Mouse (Mus musculus) CH12.LX (cell line): Measurements from ENCODE around the gene Kif13a. TPM values are rescaled to one million over a fixed set of nuclear protein-coding genes. Genes with fewer than 3 reads are reported as not detected.

ENCODE experiments used
- DNase-seq: peaks from one replicate; pipeline ENCODE4 v3.0.0-alpha.2; 2013; ENCODE audit errors: extremely low read depth
- H3K27ac ChIP-seq: 2 replicates; pipeline ENCODE4 v1.5.1; 2012; ENCODE audit warnings: low read depth, mild to moderate bottlenecking, control low read depth, moderate library complexity; ENCODE audit not compliant: insufficient read depth
- H3K27me3 ChIP-seq: replicated peaks from 2 replicates; pipeline ENCODE3; 2012; ENCODE audit warnings: inconsistent platforms
- H3K36me3 ChIP-seq, 2 experiments: replicated peaks in 1 of 2; 2 replicates each; pipeline versions ENCODE3 to v1.6.1; 2012; ENCODE audit warnings: inconsistent platforms in 1 of 2, low read length in 1 of 2, mild to moderate bottlenecking in 1 of 2, mixed read lengths in 1 of 2, moderate library complexity in 1 of 2; ENCODE audit not compliant: control insufficient read depth in 1 of 2, insufficient read depth in 1 of 2
- H3K4me1 ChIP-seq, 2 experiments: 2 replicates each; pipeline ENCODE4 v1.6.1; 2012; ENCODE audit warnings: inconsistent platforms in 1 of 2, moderate library complexity in 1 of 2; ENCODE audit not compliant: insufficient read depth in 2 of 2, control insufficient read depth in 1 of 2
- H3K4me2 ChIP-seq: 2 replicates; pipeline ENCODE4 v1.6.1; 2012; ENCODE audit warnings: low read depth, mild to moderate bottlenecking, control low read depth; ENCODE audit not compliant: poor library complexity, insufficient read depth, severe bottlenecking
- H3K4me3 ChIP-seq, 3 experiments: fragments of 150-350 bp in 1 of 3; sonication (generic) in 1 of 3; replicated peaks in 1 of 3; 2 replicates each; pipeline versions ENCODE3 to v1.5.1; 2011 to 2012; ENCODE audit warnings: low read depth in 2 of 3, low read length in 2 of 3, mild to moderate bottlenecking in 2 of 3, moderate library complexity in 2 of 3, control low read depth in 1 of 3, improper control_type of control experiment in 1 of 3, inconsistent platforms in 1 of 3, mixed read lengths in 1 of 3; ENCODE audit not compliant: poor library complexity in 1 of 3
- H3K79me2 ChIP-seq: replicated peaks from 2 replicates; pipeline ENCODE4 v1.6.1; 2012; ENCODE audit warnings: mild to moderate bottlenecking, moderate library complexity; ENCODE audit not compliant: control insufficient read depth, poor library complexity, insufficient read depth, severe bottlenecking; ENCODE audit errors: extremely low read depth
- H3K9ac ChIP-seq: 2 replicates; pipeline ENCODE4 v1.6.1; 2012; ENCODE audit warnings: low read depth, mild to moderate bottlenecking, control low read depth, moderate library complexity; ENCODE audit not compliant: insufficient read depth
- H3K9me3 ChIP-seq: replicated peaks from 2 replicates; pipeline ENCODE3; 2012; ENCODE audit warnings: low read length, inconsistent platforms, mixed read lengths
- CTCF ChIP-seq, 2 experiments: IDR thresholded peaks in 1 of 2; conservative IDR thresholded peaks in 1 of 2; 2 replicates each; pipeline ENCODE4 v1.5.1; 2011 to 2012; ENCODE audit warnings: low read depth in 2 of 2, low read length in 2 of 2, improper control_type of control experiment in 1 of 2, inconsistent platforms in 1 of 2, mild to moderate bottlenecking in 1 of 2, moderate library complexity in 1 of 2
- ETS1 ChIP-seq: conservative IDR thresholded peaks from 2 replicates; pipeline ENCODE4 v1.6.1; 2012; ENCODE audit warnings: low read depth, mild to moderate bottlenecking, inconsistent platforms, low read length, improper control_type of control experiment, moderate library complexity
- HCFC1 ChIP-seq: IDR thresholded peaks from 2 replicates; pipeline ENCODE4 v1.6.1; 2012; ENCODE audit warnings: low read depth, mild to moderate bottlenecking, inconsistent platforms, low read length, improper control_type of control experiment
- JUN ChIP-seq: IDR thresholded peaks from 2 replicates; pipeline ENCODE4 v1.6.1; 2011; ENCODE audit warnings: low read depth, mild to moderate bottlenecking, low read length, improper control_type of control experiment, moderate library complexity; ENCODE audit not compliant: insufficient read depth
- MAX ChIP-seq: IDR thresholded peaks from 2 replicates; pipeline ENCODE4 v1.6.1; 2011; ENCODE audit warnings: low read length, improper control_type of control experiment
- MAZ ChIP-seq: IDR thresholded peaks from 2 replicates; pipeline ENCODE4 v1.6.1; 2012; ENCODE audit warnings: low read depth, mild to moderate bottlenecking, inconsistent platforms, low read length, improper control_type of control experiment, moderate library complexity
- MXI1 ChIP-seq: IDR thresholded peaks from 2 replicates; pipeline ENCODE4 v1.6.1; 2011; ENCODE audit warnings: mild to moderate bottlenecking, low read depth, low read length, improper control_type of control experiment
- MYC ChIP-seq: IDR thresholded peaks from 2 replicates; pipeline ENCODE4 v1.6.1; 2011; ENCODE audit warnings: low read depth, mild to moderate bottlenecking, improper control_type of control experiment, low read length
- NELFE ChIP-seq: IDR thresholded peaks from 2 replicates; pipeline ENCODE4 v1.6.1; 2011; ENCODE audit warnings: low read depth, low read length, improper control_type of control experiment
- NRF1 ChIP-seq: IDR thresholded peaks from 2 replicates; pipeline ENCODE4 v1.6.1; 2014; ENCODE audit warnings: low read depth, mild to moderate bottlenecking, inconsistent platforms, low read length, improper control_type of control experiment, moderate library complexity
- PAX5 ChIP-seq: IDR thresholded peaks from 2 replicates; pipeline ENCODE4 v1.6.1; 2012; ENCODE audit warnings: low read length, inconsistent platforms, mixed read lengths
- POLR2A ChIP-seq: IDR thresholded peaks from 2 replicates; pipeline ENCODE4 v1.6.1; 2011; ENCODE audit warnings: low read depth, mild to moderate bottlenecking, improper control_type of control experiment, low read length
- RAD21 ChIP-seq: IDR thresholded peaks from 2 replicates; pipeline ENCODE4 v1.6.1; 2011; ENCODE audit warnings: low read depth, mild to moderate bottlenecking, low read length, improper control_type of control experiment, moderate library complexity
- RCOR1 ChIP-seq: conservative IDR thresholded peaks from 2 replicates; pipeline ENCODE4 v1.6.1; 2012; ENCODE audit warnings: low read depth, mild to moderate bottlenecking, inconsistent platforms, low read length, improper control_type of control experiment
- SMC3 ChIP-seq: IDR thresholded peaks from 2 replicates; pipeline ENCODE4 v1.6.1; 2011; ENCODE audit warnings: low read depth, low read length, improper control_type of control experiment
- TBP ChIP-seq: conservative IDR thresholded peaks from 2 replicates; pipeline ENCODE4 v1.6.1; 2011; ENCODE audit warnings: low read depth, low read length, improper control_type of control experiment
- UBTF ChIP-seq: IDR thresholded peaks from 2 replicates; pipeline ENCODE4 v1.6.1; 2012; ENCODE audit warnings: low read depth, mild to moderate bottlenecking, inconsistent platforms, low read length, improper control_type of control experiment, moderate library complexity
- USF1 ChIP-seq: IDR thresholded peaks from 2 replicates; pipeline ENCODE4 v1.6.1; 2014; ENCODE audit warnings: low read depth, mild to moderate bottlenecking, inconsistent platforms, low read length, improper control_type of control experiment
- ZC3H11A ChIP-seq: IDR thresholded peaks from 2 replicates; pipeline ENCODE4 v1.6.1; 2012; ENCODE audit warnings: low read depth, mild to moderate bottlenecking, inconsistent platforms, low read length, improper control_type of control experiment
- ZKSCAN1 ChIP-seq: IDR thresholded peaks from 2 replicates; pipeline ENCODE4 v1.6.1; 2012; ENCODE audit warnings: low read depth, inconsistent platforms, low read length, improper control_type of control experiment, borderline replicate concordance
- ZMIZ1 ChIP-seq: IDR thresholded peaks from 2 replicates; pipeline ENCODE4 v1.6.1; 2012; ENCODE audit warnings: low read depth, mild to moderate bottlenecking, inconsistent platforms, low read length, improper control_type of control experiment
- ZNF384 ChIP-seq: IDR thresholded peaks from 2 replicates; pipeline ENCODE4 v1.6.1; 2012; ENCODE audit warnings: low read depth, low read length, improper control_type of control experiment, inconsistent platforms
- dilution Hi-C: fragments of 300-500 bp; cut with MboI; formaldehyde crosslinking; loops from 2 replicates; pipeline ENCODE4 v1.14.3; 2020; ENCODE audit warnings: low sequenced_read_pairs; ENCODE audit not compliant: extremely low pct_unique_long_range_greater_than_20kb, extremely low pct_ligation_motif_present
- in situ Hi-C: fragments of 300-500 bp; cut with MboI; formaldehyde crosslinking; loops from 3 replicates; pipeline ENCODE4 v1.14.3; 2019; ENCODE audit warnings: low sequenced_read_pairs, low pct_ligation_motif_present, low pct_unique_long_range_greater_than_20kb, mixed read lengths
- polyA plus RNA-seq: library from polyadenylated mRNA; unstranded; fragments of >175 nt; gene quantifications from 2 replicates; pipeline ENCODE4 v1.2.1, GENCODE M21; 2012; ENCODE audit warnings: low read depth; ENCODE audit not compliant: insufficient read length
- total RNA-seq, 2 experiments: library from RNA; depleted of rRNA; stranded (reverse); fragments of 300-350 nt in 1 of 2; fragments of >200 nt in 1 of 2; gene quantifications; 2 replicates each; pipeline ENCODE4 v1.2.3; 2012 to 2014

Gene Kif13a
- total and polyA plus RNA-seq, 3 experiments, result not detected

DNA sequence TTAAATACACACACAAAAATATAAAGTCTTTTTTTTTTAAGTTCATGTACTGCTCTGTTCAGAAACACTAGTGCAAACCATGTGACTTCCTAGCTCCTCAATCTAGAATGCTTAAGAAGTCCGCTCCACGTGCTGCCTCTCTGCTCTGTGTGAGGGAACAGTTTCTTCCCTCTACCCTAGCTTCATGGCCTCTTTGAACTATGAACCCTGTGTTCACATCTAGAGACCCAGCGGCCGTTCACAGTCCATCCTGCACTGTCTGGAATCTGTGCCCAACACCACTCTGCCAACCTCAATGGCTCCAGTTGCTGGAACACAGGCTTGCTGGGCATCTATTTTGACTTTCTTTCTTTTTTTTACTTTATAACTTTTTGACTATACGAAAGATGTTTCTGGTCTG, 75.2 kb downstream of the Kif13a start:
- Histone ChIP-seq H3K9me3 (peaks cover 2% of the 10 kb centered on the region), H3K4me3 (no peak overlapping the region), H3K9ac (no peak overlapping the region), H3K4me2 (no peak overlapping the region), H3K27ac (no peak overlapping the region), H3K27me3 (no peaks in the 10 kb centered on the region), H3K36me3 (no peaks in the 10 kb centered on the region), H3K79me2 (no peaks in the 10 kb centered on the region), H3K4me1 (peaks cover 0 to 2% of the 10 kb centered on the region in 2 experiments; a peak in 2 of 4 replicates)
- dilution Hi-C loops (no loop called here), in situ Hi-C loops (no loop called here)
- no peak for DNase-seq
- TF ChIP-seq MYC, result no peak
- no peak for TF ChIP-seq UBTF
- TF ChIP-seq NRF1, result no peak

DNA sequence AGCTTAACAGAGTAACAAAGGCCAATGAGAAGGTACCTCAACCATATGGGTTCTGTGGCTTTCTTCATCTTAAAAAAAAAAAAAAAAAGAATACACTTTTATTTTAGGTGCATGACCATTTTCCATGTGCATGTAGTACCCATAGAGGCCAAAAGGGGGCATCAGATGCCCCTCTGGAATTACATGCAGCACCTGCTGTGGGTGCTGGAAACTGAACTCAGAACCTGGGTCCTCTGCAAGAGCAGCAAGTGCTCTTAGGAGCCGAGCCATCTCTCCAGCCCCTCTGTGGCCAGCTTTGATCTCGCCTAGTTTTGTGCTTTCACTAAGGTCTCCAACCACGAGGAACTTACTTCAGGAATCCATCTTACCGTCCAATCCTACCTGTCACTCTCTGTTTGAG, 77.2 kb downstream of the Kif13a start:
- Histone ChIP-seq H3K4me3 (no peak overlapping the region), H3K9ac (no peak overlapping the region), H3K36me3 (no peaks in the 10 kb centered on the region), H3K27me3 (no peaks in the 10 kb centered on the region), H3K79me2 (no peaks in the 10 kb centered on the region), H3K4me2 (no peak overlapping the region), H3K4me1 (no peaks in the 10 kb centered on the region), H3K9me3 (peaks cover 2% of the 10 kb centered on the region), H3K27ac (no peak overlapping the region)
- no peak for TF ChIP-seq HCFC1
- no peak for TF ChIP-seq USF1
- TF ChIP-seq UBTF, result no peak
- no peak for TF ChIP-seq RCOR1
- TF ChIP-seq ETS1, result no peak
- peak; percentile 12 to 32; a peak in 2 of 4 replicates for TF ChIP-seq CTCF (conservative IDR thresholded peaks at IDR 0.05 in 1 of 2, IDR thresholded peaks at IDR 0.05 in 1 of 2; ENCODE audit: low read depth in 2 of 2, low read length in 2 of 2)
- peak; percentile 9 for TF ChIP-seq RAD21
- peak; percentile 21 for TF ChIP-seq SMC3
- dilution Hi-C loops (no loop called here), in situ Hi-C loops (no loop called here)
- no peak for DNase-seq

DNA sequence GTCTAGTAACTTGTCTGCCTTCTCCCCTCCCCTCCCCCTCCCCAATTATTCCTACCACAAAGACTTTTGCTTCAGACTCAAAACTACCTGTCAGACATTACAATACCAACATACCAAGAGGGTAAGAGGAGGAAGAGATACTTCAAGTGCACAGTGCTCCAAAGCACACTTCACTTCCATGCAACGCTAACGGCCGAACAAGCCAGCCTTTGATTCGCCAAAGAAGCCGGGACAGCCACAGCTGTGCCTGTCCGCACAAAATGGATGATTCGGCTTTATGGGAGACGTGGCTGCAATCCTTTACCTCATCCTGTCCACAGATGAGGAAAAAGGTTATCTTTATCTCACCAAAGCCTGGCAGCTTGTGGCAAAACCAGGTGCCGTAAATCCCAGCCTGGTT, 84.2 kb downstream of the Kif13a start:
- H3K4me1 ChIP-seq, result peaks cover 4 to 13% of the 10 kb centered on the region in 2 experiments; a peak in 2 of 4 replicates
- in situ Hi-C loops (loop anchor here (10.0 kb wide), 1 partner anchor 169 kb away; the partner anchor contains the start of gene Nhlrc1), dilution Hi-C loops (no loop called here)
- H3K27me3 ChIP-seq, result no peaks in the 10 kb centered on the region
- TF ChIP-seq TBP (no peak), ZMIZ1 (no peak), ZNF384 (no peak), MAZ (no peak), UBTF (no peak), NELFE (no peak), HCFC1 (no peak), JUN (no peak), ZKSCAN1 (no peak), MAX (no peak), ZC3H11A (no peak), CTCF (conservative IDR thresholded peaks at IDR 0.05 in 1 of 2, IDR thresholded peaks at IDR 0.05 in 1 of 2; ENCODE audit: low read depth in 2 of 2, low read length in 2 of 2) (no peak), POLR2A (no peak), MXI1 (no peak), PAX5 (no peak)
- no peaks in the 10 kb centered on the region for H3K79me2 ChIP-seq
- H3K27ac ChIP-seq, result no peak overlapping the region
- no peaks in the 10 kb centered on the region for H3K36me3 ChIP-seq
- no peak overlapping the region for H3K4me3 ChIP-seq
- no peaks in the 10 kb centered on the region for H3K9me3 ChIP-seq
- no peak for DNase-seq
- no peak overlapping the region for H3K9ac ChIP-seq
- no peak overlapping the region for H3K4me2 ChIP-seq
